Mouse (Mus musculus): ENCODE data around the gene Gm20388.

Gene Gm20388

DNA sequence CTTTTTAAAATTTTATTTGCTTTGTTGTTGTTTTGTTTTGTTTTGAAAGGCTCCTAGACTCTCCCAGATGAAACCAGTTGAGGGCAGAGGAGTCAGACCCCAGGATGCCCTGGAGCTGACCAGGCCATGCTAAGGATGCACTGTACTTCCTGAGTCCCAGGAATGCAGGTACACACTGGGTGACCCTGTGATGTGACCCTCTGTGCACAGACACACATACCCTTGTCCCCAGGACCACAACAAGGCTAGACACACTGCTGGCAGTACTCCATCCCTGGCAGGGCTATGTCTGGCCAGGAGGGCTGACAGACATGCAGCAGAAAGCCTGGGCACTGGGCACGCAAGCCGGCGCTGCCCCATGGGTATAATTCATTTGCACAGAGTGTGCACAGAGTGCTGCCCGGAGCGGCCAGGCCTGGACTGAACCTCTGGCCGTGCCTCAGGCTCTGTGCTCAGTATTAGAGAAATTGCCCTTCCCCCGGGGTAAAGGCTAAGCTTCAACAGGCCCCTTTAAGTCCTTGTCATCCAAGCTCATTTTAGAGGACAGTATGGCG, 2856.1 kb downstream of the Gm20388 start:
- peak; percentile 33 for DNase-seq (ENCODE audit: low spot score)

GRCm38 (mm10) chr8:122767229-122767628, 2856.6 kb downstream of the Gm20388 start:
- DNase-seq (ENCODE audit: low spot score): no peak

GRCm38 (mm10) chr8:122769251-122770058, 2858.8 kb downstream of the Gm20388 start:
- DNase-seq (ENCODE audit: low spot score): no peak

- DNase-seq (ENCODE audit: low spot score): no peak
These were observed 2861.9 kb downstream of the Gm20388 start for GRCm38 (mm10) chr8:122772431-122773060.

DNA sequence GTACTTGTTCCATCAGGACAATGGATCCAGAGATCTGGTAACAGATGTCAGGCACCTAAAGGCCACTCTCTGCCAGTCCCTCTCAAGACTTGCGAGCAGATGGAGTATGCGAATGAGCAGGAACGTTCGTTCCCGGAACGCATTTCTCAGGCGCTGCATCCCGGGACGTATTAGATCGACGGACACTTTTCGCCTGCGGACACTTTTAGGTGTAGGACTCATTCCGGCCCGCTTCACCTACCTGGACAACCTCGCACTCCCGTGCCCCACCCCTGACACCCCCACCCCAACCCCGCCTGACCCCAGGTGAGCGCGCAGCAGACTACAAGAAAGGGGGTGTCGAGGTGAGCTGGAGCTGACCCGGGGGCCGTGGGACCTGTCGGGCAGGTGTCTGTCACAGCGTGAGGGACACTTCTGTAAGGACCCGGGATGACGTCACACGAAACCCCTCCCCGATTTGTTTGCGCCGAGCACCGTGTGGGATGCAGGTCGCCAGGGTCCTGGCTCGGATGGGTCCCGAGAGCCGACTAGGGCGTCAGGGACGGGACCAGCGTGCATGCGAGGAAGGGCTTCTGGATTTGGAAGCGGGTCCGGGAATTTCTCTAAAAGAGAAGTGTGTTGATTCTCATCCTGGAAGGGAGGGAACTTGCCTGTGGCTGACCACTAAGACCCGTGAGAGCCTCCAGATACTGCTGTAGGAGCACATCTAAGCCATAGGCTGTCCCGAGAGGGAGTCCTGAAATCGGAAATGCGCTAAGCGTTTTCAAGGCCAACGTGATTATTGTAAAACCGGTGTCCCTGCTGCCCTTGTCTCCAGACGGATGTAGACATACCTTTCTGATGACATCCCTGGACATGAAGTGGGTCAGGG, 2864.9 kb downstream of the Gm20388 start, which contains the start of gene Acsf3:
Gene Acsf3 (plus strand): TSS at position 202 of the 871 bp plus-strand sequence.
- peak; percentile 52 for DNase-seq (ENCODE audit: low spot score)

GRCm38 (mm10) chr8:122777701-122778100, 2867.1 kb downstream of the Gm20388 start:
- DNase-seq (ENCODE audit: low spot score): no peak

DNA sequence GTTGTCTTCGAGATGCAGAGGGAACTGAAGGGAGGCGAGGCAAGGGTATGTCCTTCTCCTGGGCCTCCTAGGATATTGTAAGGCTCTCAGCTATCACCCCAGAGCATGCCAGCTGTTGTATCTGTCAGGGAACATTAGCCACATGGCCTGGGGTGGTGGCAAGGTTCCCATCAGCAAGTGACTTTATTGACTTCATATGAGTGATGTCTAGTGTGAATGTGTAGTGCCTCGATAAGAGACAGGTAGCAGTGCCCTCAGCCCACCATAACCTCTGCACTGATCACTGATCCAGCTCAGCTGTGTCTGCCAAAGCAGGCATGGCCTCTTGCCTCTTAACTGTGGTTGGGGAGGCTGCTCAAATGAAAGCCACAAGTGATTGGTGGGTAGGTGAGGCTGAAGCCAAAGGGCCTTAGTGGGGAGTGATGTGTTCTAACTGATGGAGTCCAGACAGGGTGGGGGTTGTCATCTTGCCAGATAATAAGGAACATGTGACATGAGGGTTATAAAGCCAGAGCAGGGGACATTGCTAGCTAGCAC, 2868.1 kb downstream of the Gm20388 start:
- DNase-seq (ENCODE audit: low spot score): no peak

- no peak for DNase-seq (ENCODE audit: low spot score)
These were observed 2868.6 kb downstream of the Gm20388 start for GRCm38 (mm10) chr8:122779255-122779654.

DNA sequence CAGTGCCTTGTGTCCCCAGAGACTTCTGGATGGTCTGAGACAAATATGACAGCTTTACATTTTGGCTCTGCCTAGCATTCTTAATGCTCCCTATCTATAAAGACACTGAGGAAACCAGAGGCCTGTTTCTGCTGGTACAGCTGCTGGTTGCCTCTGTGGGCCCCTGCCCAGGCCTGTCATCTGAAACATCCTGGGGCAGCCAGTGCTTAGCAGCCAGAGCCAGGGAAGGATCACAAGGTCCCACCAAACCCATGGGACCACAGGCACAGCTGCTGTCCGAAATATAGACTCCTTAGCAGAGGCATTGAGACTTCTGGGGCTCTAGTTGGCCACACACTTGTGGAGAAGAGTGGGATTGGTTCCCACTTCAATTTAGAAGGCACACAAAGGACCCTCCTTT, 2874.1 kb downstream of the Gm20388 start:
- no peak for DNase-seq (ENCODE audit: low spot score)

DNA sequence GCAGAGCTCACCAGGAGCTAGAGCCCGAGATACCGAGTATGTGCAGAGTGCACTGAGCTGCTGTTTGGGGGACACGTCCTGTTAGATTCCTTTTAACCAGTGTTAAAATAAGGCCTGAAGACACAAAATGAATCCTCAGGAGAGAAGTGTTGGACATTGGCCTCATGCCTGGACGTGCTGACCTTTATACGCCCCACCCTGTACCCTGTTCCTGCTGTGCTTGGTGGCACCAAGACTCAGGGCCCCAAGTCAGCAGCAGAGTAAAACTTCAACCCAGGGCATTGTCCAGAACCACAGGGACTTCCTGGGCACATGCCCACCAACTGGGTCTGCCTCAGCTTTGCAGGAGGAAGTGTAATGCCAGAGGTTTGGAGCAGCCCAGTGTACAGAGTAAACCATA, 2879.2 kb downstream of the Gm20388 start:
- peak; percentile 54 for DNase-seq (ENCODE audit: low spot score)

DNA sequence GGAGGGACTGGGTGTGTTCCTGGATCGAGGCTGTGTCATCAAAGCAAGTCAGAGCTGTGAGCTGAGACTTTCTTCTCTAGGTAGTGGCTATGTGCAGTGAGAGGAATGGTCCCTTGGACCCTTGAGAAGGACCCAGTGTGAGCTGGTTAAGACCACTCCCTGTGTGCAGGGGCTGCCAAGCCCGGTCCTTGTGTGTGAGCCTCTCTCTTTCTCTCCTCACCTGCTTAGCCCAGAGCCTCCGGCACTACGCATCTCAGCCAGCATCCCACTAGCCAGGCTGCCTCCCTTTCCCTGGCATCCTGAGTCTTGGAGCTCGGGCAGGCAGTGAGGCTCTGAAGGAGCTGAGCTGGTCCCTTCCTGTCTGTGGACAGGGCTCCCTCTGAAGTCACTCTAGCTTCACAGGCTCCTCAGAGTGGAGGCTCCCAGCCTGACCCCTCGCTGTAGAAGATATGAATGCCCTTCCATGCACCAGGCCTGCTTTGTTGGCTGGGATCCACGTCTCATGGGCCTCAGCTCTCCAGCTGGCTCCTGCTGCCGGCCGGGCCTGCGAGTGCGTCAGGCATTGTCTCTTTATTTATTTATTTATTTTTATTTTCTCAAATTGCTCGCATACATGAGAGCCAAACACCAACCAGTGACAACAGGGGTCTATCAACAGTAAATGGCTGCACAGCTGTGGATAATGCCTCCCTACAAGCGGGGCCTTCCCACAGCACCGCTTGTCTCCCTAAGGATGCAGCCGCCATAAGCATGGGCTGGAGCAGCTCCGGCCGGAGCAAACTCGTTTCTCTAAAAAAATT, 2882.9 kb downstream of the Gm20388 start:
- no peak for DNase-seq (ENCODE audit: low spot score)

DNA sequence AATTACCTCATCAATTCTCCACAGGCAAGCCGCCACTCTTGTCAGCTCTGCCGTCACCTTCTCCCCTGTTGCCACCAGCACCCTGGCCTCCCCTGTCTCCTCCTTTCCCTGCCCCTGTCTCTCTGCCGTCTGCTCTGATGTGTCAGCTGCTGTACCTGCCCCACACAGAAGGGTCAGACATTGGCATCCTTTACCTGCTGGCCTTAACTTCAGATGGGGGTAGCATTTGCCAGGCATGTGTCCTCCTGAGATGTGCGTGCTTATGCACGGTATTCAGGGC, 2883.5 kb downstream of the Gm20388 start:
- no peak for DNase-seq (ENCODE audit: low spot score)

DNA sequence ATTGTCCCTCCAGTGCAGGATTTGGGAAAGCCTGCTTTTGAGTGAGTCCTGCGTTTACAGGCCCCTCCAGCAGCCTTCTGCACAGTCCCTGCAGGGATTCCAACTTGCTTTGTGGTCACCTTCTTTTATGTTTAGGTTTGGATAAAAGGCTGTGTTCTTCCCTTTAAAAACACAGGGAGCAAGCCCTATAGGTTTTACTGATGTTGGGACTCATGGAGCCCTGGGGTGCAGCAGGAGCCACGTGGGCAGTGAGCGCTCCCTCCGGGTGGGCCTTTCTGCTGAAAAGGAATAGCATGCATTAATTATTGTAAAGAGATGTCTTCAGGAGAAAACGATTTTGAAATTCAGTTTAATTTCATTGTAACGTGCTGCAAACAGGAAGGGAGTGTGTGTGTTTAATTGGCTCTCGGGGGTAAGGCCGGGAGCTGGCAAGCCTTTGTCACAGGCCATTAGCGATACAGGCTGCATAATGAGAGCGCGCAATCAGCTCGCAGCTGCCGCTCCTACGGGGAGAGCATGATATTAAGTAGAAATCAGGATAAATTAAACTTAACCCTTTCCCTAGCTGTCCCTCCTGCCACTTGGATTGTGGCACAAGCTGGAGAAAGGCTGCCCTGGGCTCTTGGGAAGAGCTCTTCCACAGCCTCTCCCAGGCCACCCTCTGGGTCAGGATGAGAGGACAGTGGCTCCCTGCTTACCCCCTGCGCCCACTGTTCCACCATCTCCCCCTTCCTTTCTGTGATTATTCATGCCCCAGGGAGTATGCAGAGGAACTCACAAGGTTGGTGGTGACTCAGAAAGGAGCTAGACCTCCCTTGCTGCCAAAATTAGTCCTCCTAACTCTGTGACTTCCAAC, 2893.5 kb downstream of the Gm20388 start:
- no peak for DNase-seq (ENCODE audit: low spot score)

GRCm38 (mm10) chr8:122805349-122805748, 2894.7 kb downstream of the Gm20388 start:
- DNase-seq (ENCODE audit: low spot score): peak; percentile 26

DNA sequence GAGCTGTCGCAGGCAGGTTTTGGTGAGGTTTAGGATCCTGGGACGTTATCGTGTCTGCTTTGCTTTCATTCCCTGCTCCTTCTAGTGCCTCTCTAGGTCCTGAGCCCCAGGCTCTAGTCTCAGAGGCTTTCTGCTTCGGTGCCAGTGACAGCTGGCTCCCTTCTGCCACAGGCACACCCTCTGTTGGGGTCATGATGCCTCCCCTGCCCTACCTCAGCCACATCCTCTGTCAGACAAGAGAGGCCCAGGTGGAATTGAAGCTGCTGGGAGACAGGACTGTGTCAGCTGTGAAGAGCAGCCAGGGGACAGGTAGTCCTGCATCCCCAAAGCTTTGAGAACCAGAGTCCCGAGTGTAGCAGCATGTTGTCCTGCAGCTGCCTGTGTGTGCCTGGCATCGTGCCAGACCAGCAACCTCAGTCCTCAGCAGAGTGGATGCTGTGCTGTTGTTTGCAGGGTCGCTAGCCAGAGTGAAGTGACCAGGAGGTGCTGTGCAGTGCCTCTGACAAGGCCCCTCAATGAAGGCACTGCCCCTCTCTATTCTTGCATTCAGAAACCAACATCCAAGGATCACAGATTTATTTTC, 2896.4 kb downstream of the Gm20388 start:
- DNase-seq (ENCODE audit: low spot score): no peak

- no peak for DNase-seq (ENCODE audit: low spot score)
These were observed 2897.3 kb downstream of the Gm20388 start for GRCm38 (mm10) chr8:122807907-122808306.

- DNase-seq (ENCODE audit: low spot score): no peak
These were observed 2899.7 kb downstream of the Gm20388 start for GRCm38 (mm10) chr8:122810376-122810775.

GRCm38 (mm10) chr8:122811870-122812494, 2901.3 kb downstream of the Gm20388 start:
- no peak for DNase-seq (ENCODE audit: low spot score)

GRCm38 (mm10) chr8:122812610-122813250, 2902.1 kb downstream of the Gm20388 start:
- DNase-seq (ENCODE audit: low spot score): no peak

All from adipocyte (in vitro differentiated cells).